Mouse (Mus musculus) megakaryocyte-erythroid progenitor cell, adult 5 weeks (primary cell): ENCODE data around the gene Spert. TPM values are rescaled to one million over a fixed set of nuclear protein-coding genes. Genes with fewer than 3 reads are reported as not detected.

Experiments used
- polyA plus RNA-seq: library from polyadenylated mRNA; stranded (reverse); fragments of >175 nt; gene quantifications from 2 replicates; pipeline ENCODE4 v1.2.3, GENCODE M21; 2012

Gene Spert
- polyA plus RNA-seq = not detected in 2 replicates

DNA sequence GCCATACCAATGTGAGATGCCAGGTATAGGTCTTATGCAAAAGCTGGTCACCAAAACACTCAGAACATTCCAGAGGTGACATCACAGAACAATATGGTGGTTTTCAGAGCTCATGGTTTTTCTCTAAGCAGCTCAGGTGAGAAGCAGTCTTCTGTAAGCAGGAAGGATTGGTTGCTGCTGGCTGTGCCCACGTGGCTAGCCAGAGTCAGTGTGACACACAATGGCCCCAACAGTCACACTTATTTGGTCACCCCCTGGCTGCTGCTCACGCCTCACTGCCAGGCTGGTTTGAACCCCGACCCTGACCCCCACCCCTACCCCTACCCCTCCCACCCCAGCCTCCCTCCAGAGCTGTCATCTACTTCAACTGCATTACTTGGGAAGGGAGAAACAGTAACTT, at the start of gene Spert:
TSS of gene Spert (minus strand) at position 139 of the 400 bp plus-strand sequence.

GRCm38 (mm10) chr14:75642080-75642479, 49.2 kb upstream of the Spert start, which contains the start of gene Erich6b:
Gene Erich6b, plus strand, starts transcription at chr14:75642259.

Other genes with a start within 250 kb of the Spert start
- not detected in 2 replicates for gene Siah3, start 137.1 kb downstream of the Spert start, polyA plus RNA-seq
- not detected in 2 replicates for gene Erich6b, start 49.1 kb upstream of the Spert start, polyA plus RNA-seq
- gene Cog3, start 161.4 kb upstream of the Spert start, polyA plus RNA-seq = 5.5 and 6.6 TPM in 2 replicates
- gene Slc25a30, start 193.9 kb upstream of the Spert start, polyA plus RNA-seq = 33.2 and 36.3 TPM in 2 replicates